Mouse (Mus musculus): ENCODE data around the gene Stx11.

- no peak for TF ChIP-seq POLR2AphosphoS2 (IDR thresholded peaks at IDR 0.05; ENCODE audit: insufficient read length, low read depth)
- TF ChIP-seq E2F4 (IDR thresholded peaks at IDR 0.05; ENCODE audit: insufficient read depth): no peak
- no peak for TF ChIP-seq POLR2A (IDR thresholded peaks at IDR 0.05; ENCODE audit: insufficient read length, low read depth)
- TF ChIP-seq MYOD1 (IDR thresholded peaks at IDR 0.05; ENCODE audit: control insufficient read depth in 1 of 3, insufficient read length in 2 of 3, low read depth in 2 of 3): no peak
- no peak for TF ChIP-seq TCF3 (IDR thresholded peaks at IDR 0.05; ENCODE audit: insufficient read length, low read depth)
- no peak for TF ChIP-seq MAX (IDR thresholded peaks at IDR 0.05; ENCODE audit: low read depth)
- no peak for TF ChIP-seq MYOG (IDR thresholded peaks at IDR 0.05; ENCODE audit: control insufficient read depth in 1 of 3, insufficient read depth in 1 of 3, insufficient read length in 2 of 3, low read depth in 2 of 3)
- TF ChIP-seq REST (IDR thresholded peaks at IDR 0.05; ENCODE audit: insufficient read depth, insufficient read length): no peak
- no peak for TF ChIP-seq TCF12 (IDR thresholded peaks at IDR 0.05; ENCODE audit: insufficient read depth, poor library complexity, severe bottlenecking)
- TF ChIP-seq CEBPB (IDR thresholded peaks at IDR 0.05; ENCODE audit: insufficient read depth, poor library complexity, severe bottlenecking): no peak
Observed at GRCm38 (mm10) chr10:12914203-12914602, 49.9 kb downstream of the Stx11 start.

All from myocyte (in vitro differentiated cells).